Mouse (Mus musculus) myocyte (in vitro differentiated cells): ENCODE results near the gene Nmur1. TPM values are rescaled to one million over a fixed set of nuclear protein-coding genes. Genes with fewer than 3 reads are reported as not detected.

Experiments used
- H3K27me3 ChIP-seq: one replicate; pipeline ENCODE4 v1.6.1; 2011; ENCODE audit not compliant: control insufficient read depth, insufficient read depth, insufficient read length
- H3K36me3 ChIP-seq: one replicate; pipeline ENCODE4 v1.6.1; 2011; ENCODE audit not compliant: control insufficient read depth, insufficient read depth
- H3K4me2 ChIP-seq: one replicate; pipeline ENCODE4 v1.6.1; 2011; ENCODE audit warnings: low read depth, control low read depth
- H3K4me3 ChIP-seq: one replicate; pipeline ENCODE4 v1.5.1; 2011; ENCODE audit warnings: mild to moderate bottlenecking, control low read depth, moderate library complexity
- H3K79me2 ChIP-seq: one replicate; pipeline ENCODE4 v1.6.1; 2011; ENCODE audit not compliant: control insufficient read depth, insufficient read depth
- H3ac ChIP-seq: one replicate; pipeline ENCODE4 v1.6.1; 2011; ENCODE audit not compliant: control insufficient read depth, insufficient read length
- CEBPB ChIP-seq: IDR thresholded peaks from 2 replicates; pipeline ENCODE4 v1.6.1; 2011; ENCODE audit warnings: mild to moderate bottlenecking, moderate library complexity; ENCODE audit not compliant: poor library complexity, insufficient read depth, severe bottlenecking
- E2F4 ChIP-seq: IDR thresholded peaks from one replicate; pipeline ENCODE4 v1.6.1; 2011; ENCODE audit warnings: mild to moderate bottlenecking, control low read depth, moderate library complexity; ENCODE audit not compliant: insufficient read depth
- MAX ChIP-seq: IDR thresholded peaks from one replicate; pipeline ENCODE4 v1.6.1; 2011; ENCODE audit warnings: low read depth, mild to moderate bottlenecking, control low read depth
- MYOD1 ChIP-seq, 3 experiments: IDR thresholded peaks; one replicate each; pipeline ENCODE4 v1.6.1; 2011; ENCODE audit warnings: control low read depth in 2 of 3, low read depth in 2 of 3, mild to moderate bottlenecking in 2 of 3, moderate library complexity in 1 of 3; ENCODE audit not compliant: insufficient read length in 2 of 3, control insufficient read depth in 1 of 3
- MYOG ChIP-seq, 3 experiments: IDR thresholded peaks; one replicate each; pipeline ENCODE4 v1.6.1; 2011; ENCODE audit warnings: control low read depth in 2 of 3, low read depth in 2 of 3, mild to moderate bottlenecking in 2 of 3; ENCODE audit not compliant: insufficient read length in 2 of 3, control insufficient read depth in 1 of 3, insufficient read depth in 1 of 3
- POLR2A ChIP-seq: IDR thresholded peaks from one replicate; pipeline ENCODE4 v1.6.1; 2011; ENCODE audit warnings: low read depth, mild to moderate bottlenecking, control low read depth, moderate library complexity; ENCODE audit not compliant: insufficient read length
- POLR2AphosphoS2 ChIP-seq: IDR thresholded peaks from one replicate; pipeline ENCODE4 v1.6.1; 2011; ENCODE audit warnings: low read depth, control low read depth; ENCODE audit not compliant: insufficient read length
- REST ChIP-seq: IDR thresholded peaks from one replicate; pipeline ENCODE4 v1.6.1; 2011; ENCODE audit warnings: mild to moderate bottlenecking, control low read depth, moderate library complexity; ENCODE audit not compliant: insufficient read depth, insufficient read length
- SRF ChIP-seq: IDR thresholded peaks from one replicate; pipeline ENCODE4 v1.6.1; 2011; ENCODE audit warnings: low read depth; ENCODE audit not compliant: control insufficient read depth, insufficient read length
- TCF12 ChIP-seq: IDR thresholded peaks from one replicate; pipeline ENCODE4 v1.6.1; 2011; ENCODE audit warnings: mild to moderate bottlenecking, control low read depth; ENCODE audit not compliant: poor library complexity, insufficient read depth, severe bottlenecking
- TCF3 ChIP-seq: IDR thresholded peaks from one replicate; pipeline ENCODE4 v1.6.1; 2011; ENCODE audit warnings: low read depth, control low read depth; ENCODE audit not compliant: insufficient read length
- USF1 ChIP-seq: IDR thresholded peaks from one replicate; pipeline ENCODE4 v1.6.1; 2011; ENCODE audit warnings: low read depth, mild to moderate bottlenecking, control low read depth, moderate library complexity
- polyA plus RNA-seq: library from polyadenylated mRNA; unstranded; fragments of >200 nt; fragmentation: generic; extraction: Trizol; gene quantifications from one replicate; pipeline ENCODE4 v1.2.1, GENCODE M21; 2012; ENCODE audit warnings: missing spikeins

Nmur1 gene
- polyA plus RNA-seq, 1 experiment: not detected

GRCm38 (mm10) chr1:86348801-86349200, 77.2 kb downstream of the Nmur1 start:
- no peak overlapping the region for H3K4me3 ChIP-seq
- TF ChIP-seq REST (no peak), E2F4 (no peak), POLR2AphosphoS2 (no peak), MYOD1 (IDR thresholded peaks at IDR 0.05; ENCODE audit: control insufficient read depth in 1 of 3, insufficient read length in 2 of 3, low read depth in 2 of 3) (no peak), MAX (no peak), TCF12 (no peak), CEBPB (no peak), USF1 (no peak), MYOG (IDR thresholded peaks at IDR 0.05; ENCODE audit: control insufficient read depth in 1 of 3, insufficient read depth in 1 of 3, insufficient read length in 2 of 3, low read depth in 2 of 3) (no peak), POLR2A (no peak), SRF (no peak), TCF3 (no peak)
- H3K79me2 ChIP-seq: no peaks in the 10 kb centered on the region
- no peak overlapping the region for H3ac ChIP-seq
- no peaks in the 10 kb centered on the region for H3K27me3 ChIP-seq
- peaks cover 84% of the 10 kb centered on the region for H3K36me3 ChIP-seq
- no peak overlapping the region for H3K4me2 ChIP-seq

GRCm38 (mm10) chr1:86348083-86348482, 77.9 kb downstream of the Nmur1 start:
- H3K4me3 ChIP-seq: no peak overlapping the region

GRCm38 (mm10) chr1:86347716-86348045, 78.3 kb downstream of the Nmur1 start:
- Histone ChIP-seq H3K36me3 (peaks cover 76% of the 10 kb centered on the region), H3K79me2 (no peaks in the 10 kb centered on the region), H3K4me3 (no peak overlapping the region), H3ac (no peak overlapping the region), H3K27me3 (no peaks in the 10 kb centered on the region), H3K4me2 (no peak overlapping the region)
- TF ChIP-seq REST (no peak), TCF12 (no peak), MYOG (IDR thresholded peaks at IDR 0.05; ENCODE audit: control insufficient read depth in 1 of 3, insufficient read depth in 1 of 3, insufficient read length in 2 of 3, low read depth in 2 of 3) (no peak), MAX (no peak), SRF (no peak)

More at GRCm38 (mm10) chr1:86348083-86348482, 77.9 kb downstream of the Nmur1 start:
- H3ac ChIP-seq: no peak overlapping the region
- H3K79me2 ChIP-seq: no peaks in the 10 kb centered on the region
- H3K4me2 ChIP-seq: no peak overlapping the region
- H3K36me3 ChIP-seq: peaks cover 78% of the 10 kb centered on the region
- H3K27me3 ChIP-seq: no peaks in the 10 kb centered on the region
- no peak for TF ChIP-seq CEBPB
- TF ChIP-seq TCF3: no peak
- no peak for TF ChIP-seq MYOG (IDR thresholded peaks at IDR 0.05; ENCODE audit: control insufficient read depth in 1 of 3, insufficient read depth in 1 of 3, insufficient read length in 2 of 3, low read depth in 2 of 3)

- H3K79me2 ChIP-seq: no peaks in the 10 kb centered on the region
- H3K4me2 ChIP-seq: no peak overlapping the region
- no peaks in the 10 kb centered on the region for H3K27me3 ChIP-seq
- H3K36me3 ChIP-seq: peaks cover 70% of the 10 kb centered on the region
- TF ChIP-seq MYOG (IDR thresholded peaks at IDR 0.05; ENCODE audit: control insufficient read depth in 1 of 3, insufficient read depth in 1 of 3, insufficient read length in 2 of 3, low read depth in 2 of 3): no peak
- no peak for TF ChIP-seq POLR2A
- TF ChIP-seq E2F4: no peak
- no peak for TF ChIP-seq CEBPB
- no peak for TF ChIP-seq TCF3
- TF ChIP-seq REST: no peak
- no peak for TF ChIP-seq USF1
- TF ChIP-seq MYOD1 (IDR thresholded peaks at IDR 0.05; ENCODE audit: control insufficient read depth in 1 of 3, insufficient read length in 2 of 3, low read depth in 2 of 3): no peak
- TF ChIP-seq MAX: no peak
- TF ChIP-seq POLR2AphosphoS2: no peak
- TF ChIP-seq TCF12: no peak
- no peak for TF ChIP-seq SRF
- H3ac ChIP-seq: no peak overlapping the region
- H3K4me3 ChIP-seq: no peak overlapping the region
These were observed 78.9 kb downstream of the Nmur1 start for GRCm38 (mm10) chr1:86346851-86347715.

- Histone ChIP-seq H3K79me2 (no peaks in the 10 kb centered on the region), H3K27me3 (no peaks in the 10 kb centered on the region), H3ac (no peak overlapping the region), H3K4me3 (no peak overlapping the region), H3K36me3 (peaks cover 59% of the 10 kb centered on the region), H3K4me2 (no peak overlapping the region)
- TF ChIP-seq TCF3 (no peak), MYOG (IDR thresholded peaks at IDR 0.05; ENCODE audit: control insufficient read depth in 1 of 3, insufficient read depth in 1 of 3, insufficient read length in 2 of 3, low read depth in 2 of 3) (no peak), USF1 (no peak), TCF12 (no peak), CEBPB (no peak), POLR2A (no peak), MAX (no peak), POLR2AphosphoS2 (no peak), SRF (no peak), REST (no peak), MYOD1 (IDR thresholded peaks at IDR 0.05; ENCODE audit: control insufficient read depth in 1 of 3, insufficient read length in 2 of 3, low read depth in 2 of 3) (no peak), E2F4 (no peak)
These were observed 80.1 kb downstream of the Nmur1 start for GRCm38 (mm10) chr1:86345956-86346355.
